Mouse (Mus musculus) retina, postnatal 1 day (tissue): ENCODE measurements at regions not wholly inside any gene's neighbourhood (a gene's known extent, or its start where the extent isn't known, plus 50 kb on each side); places are given as distances from the start of the nearest gene placed in this dataset.

ENCODE experiments used
- DNase-seq: peaks from one replicate; pipeline ENCODE4 v3.0.0-alpha.2; 2012

- no peak for DNase-seq
Measured at GRCm38 (mm10) chr10:99375101-99375500, 112.1 kb downstream of the Dusp6 start.

GRCm38 (mm10) chr10:99376430-99376829 lies 113.4 kb downstream of the Dusp6 start:
- no peak for DNase-seq

- DNase-seq, result no peak
Measured at GRCm38 (mm10) chr10:99377548-99377947, 114.5 kb downstream of the Dusp6 start.

GRCm38 (mm10) chr10:99379156-99379555 lies 116.1 kb downstream of the Dusp6 start:
- no peak for DNase-seq

GRCm38 (mm10) chr10:99380170-99380569 lies 117.1 kb downstream of the Dusp6 start:
- DNase-seq, result no peak

- DNase-seq, result peak; percentile 69
Measured at GRCm38 (mm10) chr10:99383028-99383427, 120.0 kb downstream of the Dusp6 start.

- DNase-seq, result no peak
Measured at GRCm38 (mm10) chr10:99384366-99384765, 121.3 kb downstream of the Dusp6 start.

GRCm38 (mm10) chr10:99384851-99385250 lies 121.8 kb downstream of the Dusp6 start:
- no peak for DNase-seq

GRCm38 (mm10) chr10:99385854-99386253 lies 122.8 kb downstream of the Dusp6 start:
- no peak for DNase-seq

- DNase-seq, result no peak
Measured at GRCm38 (mm10) chr10:99388526-99388925, 125.5 kb downstream of the Dusp6 start.

- DNase-seq, result peak; percentile 74
Measured at GRCm38 (mm10) chr10:99388986-99389385, 126.0 kb downstream of the Dusp6 start.

GRCm38 (mm10) chr10:99390609-99391183 lies 127.7 kb downstream of the Dusp6 start:
- DNase-seq, result no peak

GRCm38 (mm10) chr10:99391725-99392124 lies 128.7 kb downstream of the Dusp6 start:
- no peak for DNase-seq

GRCm38 (mm10) chr10:99392979-99393378 lies 129.9 kb downstream of the Dusp6 start:
- DNase-seq, result no peak

GRCm38 (mm10) chr10:99393523-99393922 lies 130.5 kb downstream of the Dusp6 start:
- DNase-seq, result no peak

- no peak for DNase-seq
Measured at GRCm38 (mm10) chr10:99395411-99395810, 132.4 kb downstream of the Dusp6 start.

GRCm38 (mm10) chr10:99396630-99397029 lies 133.6 kb downstream of the Dusp6 start:
- no peak for DNase-seq

GRCm38 (mm10) chr10:99400076-99400475 lies 137.0 kb downstream of the Dusp6 start:
- DNase-seq, result no peak

GRCm38 (mm10) chr10:99406764-99407163 lies 143.7 kb downstream of the Dusp6 start:
- DNase-seq, result no peak

GRCm38 (mm10) chr10:99408786-99409185 lies 145.8 kb downstream of the Dusp6 start:
- DNase-seq, result no peak

GRCm38 (mm10) chr10:99409744-99410143 lies 146.7 kb downstream of the Dusp6 start:
- DNase-seq, result no peak

- no peak for DNase-seq
Measured at GRCm38 (mm10) chr10:99410754-99411153, 147.7 kb downstream of the Dusp6 start.

GRCm38 (mm10) chr10:99413455-99413854 lies 150.4 kb downstream of the Dusp6 start:
- DNase-seq, result no peak

- DNase-seq, result no peak
Measured at GRCm38 (mm10) chr10:99416271-99416670, 153.2 kb downstream of the Dusp6 start.

- no peak for DNase-seq
Measured at GRCm38 (mm10) chr10:99416896-99417479, 154.0 kb downstream of the Dusp6 start.
